Mouse (Mus musculus) naive thymus-derived CD4-positive, alpha-beta T cell, adult 2 months (primary cell): ENCODE results near the gene Trabd2b.

Source experiments
- DNase-seq: peaks from one replicate; pipeline ENCODE4 v3.0.0-alpha.2; 2011; ENCODE audit warnings: low read depth

Gene Trabd2b

GRCm38 (mm10) chr4:114399821-114400220 lies 6.7 kb upstream of the Trabd2b start:
- DNase-seq = no peak

- no peak for DNase-seq
Observed at GRCm38 (mm10) chr4:114401993-114402731, 4.4 kb upstream of the Trabd2b start.

- peak; percentile 2 for DNase-seq
Observed at GRCm38 (mm10) chr4:114405682-114406354, 706 bp upstream of the Trabd2b start.

- DNase-seq = no peak
Observed at GRCm38 (mm10) chr4:114407516-114407915, 992 bp downstream of the Trabd2b start.

GRCm38 (mm10) chr4:114408298-114408697 lies 1.8 kb downstream of the Trabd2b start:
- DNase-seq = no peak

GRCm38 (mm10) chr4:114408890-114409480 lies 2.5 kb downstream of the Trabd2b start:
- no peak for DNase-seq

GRCm38 (mm10) chr4:114409511-114409910 lies 3.0 kb downstream of the Trabd2b start:
- DNase-seq = no peak

- DNase-seq = no peak
Observed at GRCm38 (mm10) chr4:114410026-114410425, 3.5 kb downstream of the Trabd2b start.

- DNase-seq = no peak
Observed at GRCm38 (mm10) chr4:114410443-114410842, 3.9 kb downstream of the Trabd2b start.

GRCm38 (mm10) chr4:114410958-114411661 lies 4.6 kb downstream of the Trabd2b start:
- no peak for DNase-seq

GRCm38 (mm10) chr4:114411846-114412390 lies 5.4 kb downstream of the Trabd2b start:
- DNase-seq = no peak

- no peak for DNase-seq
Observed at GRCm38 (mm10) chr4:114415925-114416645, 9.6 kb downstream of the Trabd2b start.

GRCm38 (mm10) chr4:114420154-114420553 lies 13.6 kb downstream of the Trabd2b start:
- no peak for DNase-seq

- DNase-seq = no peak
Observed at GRCm38 (mm10) chr4:114423084-114423483, 16.6 kb downstream of the Trabd2b start.

- DNase-seq = no peak
Observed at GRCm38 (mm10) chr4:114425808-114426207, 19.3 kb downstream of the Trabd2b start.

GRCm38 (mm10) chr4:114432742-114433141 lies 26.2 kb downstream of the Trabd2b start:
- no peak for DNase-seq

GRCm38 (mm10) chr4:114433440-114433839 lies 26.9 kb downstream of the Trabd2b start:
- DNase-seq = no peak

- DNase-seq = no peak
Observed at GRCm38 (mm10) chr4:114434766-114435165, 28.2 kb downstream of the Trabd2b start.

- DNase-seq = no peak
Observed at GRCm38 (mm10) chr4:114435381-114435780, 28.9 kb downstream of the Trabd2b start.

- DNase-seq = no peak
Observed at GRCm38 (mm10) chr4:114438764-114439163, 32.2 kb downstream of the Trabd2b start.

- DNase-seq = no peak
Observed at GRCm38 (mm10) chr4:114442186-114442585, 35.7 kb downstream of the Trabd2b start.

GRCm38 (mm10) chr4:114442661-114443060 lies 36.1 kb downstream of the Trabd2b start:
- DNase-seq = no peak
